Comparison of ENCODE assay signal across 7 mouse cellular contexts in the genomic region with DNA sequence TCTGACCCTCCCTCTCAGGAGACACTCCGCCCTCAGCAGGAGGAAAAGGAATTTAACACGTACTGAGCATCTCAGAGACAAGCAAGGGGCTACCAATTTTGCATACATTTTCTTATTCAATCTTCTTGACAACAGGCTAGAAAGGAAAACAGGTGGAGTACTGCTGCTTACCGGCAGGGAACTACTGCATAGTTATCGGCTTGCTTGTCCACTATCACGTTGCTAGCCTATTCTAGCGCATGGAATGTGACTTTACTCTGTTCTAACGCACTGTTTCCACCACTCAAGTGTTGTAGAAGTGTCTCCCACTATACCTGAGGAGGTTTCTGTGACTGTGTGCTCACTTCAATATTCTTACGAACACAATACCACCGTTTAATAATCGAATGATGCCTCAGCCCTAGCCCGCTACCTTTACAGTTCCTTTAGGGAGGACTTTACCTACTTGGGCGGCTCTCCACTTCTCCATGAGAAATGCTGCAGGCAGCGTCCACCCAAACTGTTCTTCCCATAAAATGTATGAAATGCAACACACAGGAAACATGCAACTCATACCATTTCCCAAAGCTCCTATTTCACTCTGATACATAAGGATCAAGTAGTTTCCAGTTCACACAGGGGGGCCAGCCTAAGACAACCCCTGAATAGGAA. TPM values are rescaled to one million over a fixed set of nuclear protein-coding genes. Genes with fewer than 3 reads are reported as not detected.
DNase-seq lines count a peak whose midpoint lies in the region; ATAC-seq lines count a peak whose summit lies in the region.

No protein-coding gene starts in this region.

- H3K4me2 ChIP-seq in heart, embryonic 16.5 days (ENCODE audit: low read depth, low read length): peak overlapping the region; percentile 68
- H3K4me2 ChIP-seq in stomach, embryonic 14.5 days (replicated peaks; ENCODE audit: low read depth, low read length): peak overlapping the region; percentile 79

- DNase-seq in CD4-positive helper T cell, adult 2 months (ENCODE audit: low read depth, low spot score): peak; percentile 48
- DNase-seq in NIH3T3 (ENCODE audit: low read depth): peak; percentile 58
- DNase-seq in embryo, embryonic 9.5 days (ENCODE audit: extremely low spot score): peak; percentile 53
- DNase-seq in kidney, postnatal 14 days: peak; percentile 24

- peaks cover 10% of the 10 kb centered on the region for H3K4me1 ChIP-seq in heart, embryonic 16.5 days (ENCODE audit: control insufficient read depth, insufficient read depth, low read length)
- peaks cover 3% of the 10 kb centered on the region; the same call in 1 of the 2 replicates for H3K4me1 ChIP-seq in stomach, embryonic 14.5 days (ENCODE audit: control insufficient read depth, insufficient read depth, low read length)

- no peaks in the 10 kb centered on the region for H3K27me3 ChIP-seq in heart, embryonic 16.5 days (ENCODE audit: control insufficient read depth, insufficient read depth, low read length)
- no peaks in the 10 kb centered on the region for H3K27me3 ChIP-seq in stomach, embryonic 14.5 days (ENCODE audit: control insufficient read depth, insufficient read depth, low read length)

- H3K79me2 ChIP-seq in macrophage (ENCODE audit: inconsistent target): peaks cover 57% of the 10 kb centered on the region

- ATAC-seq in heart, embryonic 16.5 days (replicated peaks; ENCODE audit: extremely low read depth, insufficient read depth, low FRiP score): no peak
- ATAC-seq in stomach, embryonic 14.5 days (ENCODE audit: insufficient number of reproducible peaks, insufficient read depth, low FRiP score, low read depth): no peak

- WGBS in heart, embryonic 16.5 days: 1% methylated on average over 13 of the region's 13 CpGs
- WGBS in macrophage (ENCODE audit: missing documents): 7% methylated on average over 13 of the region's 13 CpGs
- WGBS in stomach, embryonic 14.5 days: 2% methylated on average over 13 of the region's 13 CpGs

- H3K9me3 ChIP-seq in heart, embryonic 16.5 days (replicated peaks; ENCODE audit: control insufficient read depth, low read length): peaks cover 7% of the 10 kb centered on the region; the same call in 1 of the 2 replicates
- 0 out of 2 replicates have a peak, but pooled peaks cover 9% of the 10 kb centered on the region for H3K9me3 ChIP-seq in stomach, embryonic 14.5 days (ENCODE audit: control insufficient read depth, low read depth, low read length)

- H3K9ac ChIP-seq in heart, embryonic 16.5 days (ENCODE audit: low read length): peak overlapping the region; percentile 98
- H3K9ac ChIP-seq in stomach, embryonic 14.5 days (replicated peaks; ENCODE audit: low read depth, low read length): peak overlapping the region; percentile 96

- peak overlapping the region; percentile 95 for H3K4me3 ChIP-seq in heart, embryonic 16.5 days (ENCODE audit: low read length)
- peak overlapping the region; percentile 85 for H3K4me3 ChIP-seq in macrophage (ENCODE audit: inconsistent target)
- peak overlapping the region; percentile 94 for H3K4me3 ChIP-seq in stomach, embryonic 14.5 days (ENCODE audit: low read depth, low read length)

- peaks cover 16% of the 10 kb centered on the region for H3K36me3 ChIP-seq in heart, embryonic 16.5 days (ENCODE audit: control insufficient read depth, insufficient read depth)
- peaks cover 12% of the 10 kb centered on the region for H3K36me3 ChIP-seq in macrophage (ENCODE audit: inconsistent target)
- H3K36me3 ChIP-seq in stomach, embryonic 14.5 days (ENCODE audit: control insufficient read depth, insufficient read depth, low read length): no peaks in the 10 kb centered on the region

- H3K27ac ChIP-seq in heart, embryonic 16.5 days (ENCODE audit: low read length): peak overlapping the region; percentile 98
- peak overlapping the region; percentile 65 for H3K27ac ChIP-seq in macrophage
- H3K27ac ChIP-seq in stomach, embryonic 14.5 days (ENCODE audit: low read length): peak overlapping the region; percentile 94; the same call in 1 of the 2 replicates

RNA-seq across cellular contexts. Expression of gene Raph1, which starts 1.5 kb away (rescaled TPM):
- 51.4 and 54.2 TPM in 2 replicates for polyA plus RNA-seq in heart, embryonic 16.5 days (2015; fragmentation: Nextera tagmentation; extraction: Ambion mirVana)
- total RNA-seq in macrophage (2018; cell fraction: chromatin; rRNA removed): 100 to 1,000 TPM; 171 to 719 (median 284) TPM
- total RNA-seq in macrophage (2018; cell fraction: cytosol; rRNA removed): 10 to 100 TPM; 25.0 to 87.7 (median 46.2) TPM
- total RNA-seq in macrophage (2018; cell fraction: nucleus; rRNA removed): 100 to 1,000 TPM in 19 of 26 experiments, 10 to 100 TPM in 7; 78.9 to 441 (median 214) TPM
- polyA plus RNA-seq in macrophage (2018): 23.9 to 26.9 TPM (median 25.2 TPM) in 3 replicates
- polyA plus RNA-seq in stomach, embryonic 14.5 days (2014; fragmentation: Nextera tagmentation; extraction: Ambion mirVana): 38.1 and 38.6 TPM in 2 replicates
